Mouse (Mus musculus): Measurements from ENCODE around the gene Ldlrad3. TPM values are rescaled to one million over a fixed set of nuclear protein-coding genes. Genes with fewer than 3 reads are reported as not detected.

Gene Ldlrad3
- polyA plus RNA-seq, 1 experiment from 2014 or later: 48.7 TPM

GRCm38 (mm10) chr2:102073266-102074037 is 112.7 kb downstream of the Ldlrad3 start:
- no peak overlapping the region for H3K4me3 ChIP-seq (ENCODE audit: low read depth, low read length)
- ATAC-seq (ENCODE audit: low FRiP score) (no peak), DNase-seq (ENCODE audit: low spot score) (no peak)
- WGBS: 98% methylated on average over 6 of the region's 6 CpGs
- H3K27me3 ChIP-seq (ENCODE audit: control insufficient read depth, insufficient read depth, low read length): no peaks in the 10 kb centered on the region
- H3K9ac ChIP-seq (ENCODE audit: low read depth, low read length): no peak overlapping the region
- H3K4me1 ChIP-seq (replicated peaks; ENCODE audit: control insufficient read depth, insufficient read depth, low read length): no peaks in the 10 kb centered on the region
- no peaks in the 10 kb centered on the region for H3K36me3 ChIP-seq (ENCODE audit: control insufficient read depth, insufficient read depth, low read length)
- H3K27ac ChIP-seq (ENCODE audit: low read depth, low read length): no peak overlapping the region
- H3K9me3 ChIP-seq (ENCODE audit: control insufficient read depth, low read length): no peaks in the 10 kb centered on the region
- no peak overlapping the region for H3K4me2 ChIP-seq (replicated peaks; ENCODE audit: low read depth, low read length)

GRCm38 (mm10) chr2:102072859-102073258 is 113.3 kb downstream of the Ldlrad3 start:
- Histone ChIP-seq H3K4me3 (ENCODE audit: low read depth, low read length) (no peak overlapping the region), H3K27me3 (ENCODE audit: control insufficient read depth, insufficient read depth, low read length) (no peaks in the 10 kb centered on the region), H3K27ac (ENCODE audit: low read depth, low read length) (no peak overlapping the region), H3K9me3 (ENCODE audit: control insufficient read depth, low read length) (no peaks in the 10 kb centered on the region), H3K36me3 (ENCODE audit: control insufficient read depth, insufficient read depth, low read length) (no peaks in the 10 kb centered on the region), H3K4me2 (replicated peaks; ENCODE audit: low read depth, low read length) (no peak overlapping the region), H3K9ac (ENCODE audit: low read depth, low read length) (no peak overlapping the region), H3K4me1 (replicated peaks; ENCODE audit: control insufficient read depth, insufficient read depth, low read length) (no peaks in the 10 kb centered on the region)
- ATAC-seq (ENCODE audit: low FRiP score): no peak
- DNase-seq (ENCODE audit: low spot score): no peak
- WGBS: 82% methylated on average over 4 of the region's 4 CpGs

- Histone ChIP-seq H3K9me3 (ENCODE audit: control insufficient read depth, low read length) (no peaks in the 10 kb centered on the region), H3K4me3 (ENCODE audit: low read depth, low read length) (no peak overlapping the region), H3K4me2 (replicated peaks; ENCODE audit: low read depth, low read length) (no peak overlapping the region), H3K9ac (ENCODE audit: low read depth, low read length) (no peak overlapping the region), H3K4me1 (replicated peaks; ENCODE audit: control insufficient read depth, insufficient read depth, low read length) (no peaks in the 10 kb centered on the region), H3K27ac (ENCODE audit: low read depth, low read length) (no peak overlapping the region), H3K27me3 (ENCODE audit: control insufficient read depth, insufficient read depth, low read length) (no peaks in the 10 kb centered on the region), H3K36me3 (ENCODE audit: control insufficient read depth, insufficient read depth, low read length) (no peaks in the 10 kb centered on the region)
- WGBS: 92% methylated on average over 10 of the region's 10 CpGs
- DNase-seq (ENCODE audit: low spot score): no peak
- no peak for ATAC-seq (ENCODE audit: low FRiP score)
Measured at GRCm38 (mm10) chr2:102071022-102071717, 115.0 kb downstream of the Ldlrad3 start.

GRCm38 (mm10) chr2:102064826-102065441 is 121.3 kb downstream of the Ldlrad3 start:
- no peak overlapping the region for H3K4me3 ChIP-seq (ENCODE audit: low read depth, low read length)
- DNase-seq (ENCODE audit: low spot score) (no peak), ATAC-seq (ENCODE audit: low FRiP score) (no peak)
- WGBS: 88% methylated on average over 8 of the region's 8 CpGs
- H3K4me2 ChIP-seq (replicated peaks; ENCODE audit: low read depth, low read length): no peak overlapping the region
- no peaks in the 10 kb centered on the region for H3K27me3 ChIP-seq (ENCODE audit: control insufficient read depth, insufficient read depth, low read length)
- no peaks in the 10 kb centered on the region for H3K36me3 ChIP-seq (ENCODE audit: control insufficient read depth, insufficient read depth, low read length)
- no peaks in the 10 kb centered on the region for H3K9me3 ChIP-seq (ENCODE audit: control insufficient read depth, low read length)
- H3K9ac ChIP-seq (ENCODE audit: low read depth, low read length): no peak overlapping the region
- H3K4me1 ChIP-seq (replicated peaks; ENCODE audit: control insufficient read depth, insufficient read depth, low read length): no peaks in the 10 kb centered on the region
- H3K27ac ChIP-seq (ENCODE audit: low read depth, low read length): no peak overlapping the region

- Histone ChIP-seq H3K4me1 (replicated peaks; ENCODE audit: control insufficient read depth, insufficient read depth, low read length) (no peaks in the 10 kb centered on the region), H3K27me3 (ENCODE audit: control insufficient read depth, insufficient read depth, low read length) (no peaks in the 10 kb centered on the region), H3K4me3 (ENCODE audit: low read depth, low read length) (no peak overlapping the region), H3K4me2 (replicated peaks; ENCODE audit: low read depth, low read length) (no peak overlapping the region), H3K36me3 (ENCODE audit: control insufficient read depth, insufficient read depth, low read length) (no peaks in the 10 kb centered on the region), H3K9me3 (ENCODE audit: control insufficient read depth, low read length) (no peaks in the 10 kb centered on the region), H3K27ac (ENCODE audit: low read depth, low read length) (no peak overlapping the region), H3K9ac (ENCODE audit: low read depth, low read length) (no peak overlapping the region)
- no peak for DNase-seq (ENCODE audit: low spot score)
- no peak for ATAC-seq (ENCODE audit: low FRiP score)
- 87% methylated on average over 7 of the region's 7 CpGs for WGBS
Measured at GRCm38 (mm10) chr2:102063906-102064505, 122.2 kb downstream of the Ldlrad3 start.

- no peak overlapping the region for H3K27ac ChIP-seq (ENCODE audit: low read depth, low read length)
- no peaks in the 10 kb centered on the region for H3K27me3 ChIP-seq (ENCODE audit: control insufficient read depth, insufficient read depth, low read length)
- DNase-seq (ENCODE audit: low spot score) (no peak), ATAC-seq (ENCODE audit: low FRiP score) (no peak)
- 94% methylated on average over 7 of the region's 7 CpGs for WGBS
- H3K36me3 ChIP-seq (ENCODE audit: control insufficient read depth, insufficient read depth, low read length): no peaks in the 10 kb centered on the region
- no peak overlapping the region for H3K9ac ChIP-seq (ENCODE audit: low read depth, low read length)
- no peak overlapping the region for H3K4me3 ChIP-seq (ENCODE audit: low read depth, low read length)
- no peak overlapping the region for H3K4me2 ChIP-seq (replicated peaks; ENCODE audit: low read depth, low read length)
- H3K9me3 ChIP-seq (ENCODE audit: control insufficient read depth, low read length): no peaks in the 10 kb centered on the region
- H3K4me1 ChIP-seq (replicated peaks; ENCODE audit: control insufficient read depth, insufficient read depth, low read length): no peaks in the 10 kb centered on the region
Measured at GRCm38 (mm10) chr2:102062861-102063468, 123.2 kb downstream of the Ldlrad3 start.

GRCm38 (mm10) chr2:102061921-102062320 is 124.3 kb downstream of the Ldlrad3 start:
- ATAC-seq (ENCODE audit: low FRiP score) (no peak), DNase-seq (ENCODE audit: low spot score) (no peak)
- Histone ChIP-seq H3K4me3 (ENCODE audit: low read depth, low read length) (no peak overlapping the region), H3K27ac (ENCODE audit: low read depth, low read length) (no peak overlapping the region), H3K9me3 (ENCODE audit: control insufficient read depth, low read length) (no peaks in the 10 kb centered on the region), H3K36me3 (ENCODE audit: control insufficient read depth, insufficient read depth, low read length) (no peaks in the 10 kb centered on the region), H3K9ac (ENCODE audit: low read depth, low read length) (no peak overlapping the region), H3K27me3 (ENCODE audit: control insufficient read depth, insufficient read depth, low read length) (no peaks in the 10 kb centered on the region), H3K4me1 (replicated peaks; ENCODE audit: control insufficient read depth, insufficient read depth, low read length) (no peaks in the 10 kb centered on the region), H3K4me2 (replicated peaks; ENCODE audit: low read depth, low read length) (no peak overlapping the region)
- WGBS: 87% methylated on average over 8 of the region's 8 CpGs

GRCm38 (mm10) chr2:102057746-102058145 is 128.4 kb downstream of the Ldlrad3 start:
- DNase-seq (ENCODE audit: low spot score): no peak
- no peak overlapping the region for H3K9ac ChIP-seq (ENCODE audit: low read depth, low read length)
- H3K4me1 ChIP-seq (replicated peaks; ENCODE audit: control insufficient read depth, insufficient read depth, low read length): no peaks in the 10 kb centered on the region
- H3K27ac ChIP-seq (ENCODE audit: low read depth, low read length): no peak overlapping the region
- 82% methylated on average over 12 of the region's 12 CpGs for WGBS
- ATAC-seq (ENCODE audit: low FRiP score): no peak
- H3K4me3 ChIP-seq (ENCODE audit: low read depth, low read length): no peak overlapping the region
- no peak overlapping the region for H3K4me2 ChIP-seq (replicated peaks; ENCODE audit: low read depth, low read length)
- H3K9me3 ChIP-seq (ENCODE audit: control insufficient read depth, low read length): no peaks in the 10 kb centered on the region
- H3K27me3 ChIP-seq (ENCODE audit: control insufficient read depth, insufficient read depth, low read length): no peaks in the 10 kb centered on the region
- H3K36me3 ChIP-seq (ENCODE audit: control insufficient read depth, insufficient read depth, low read length): no peaks in the 10 kb centered on the region

Data from hindbrain, embryonic 11.5 days (tissue).